In genomic region chr3:20130456-20131349, GRCm38 (mm10) we compare ENCODE assay signal across 10 mouse cellular contexts. TPM values are rescaled to one million over a fixed set of nuclear protein-coding genes. Genes with fewer than 3 reads are reported as not detected.
DNase-seq lines count a peak whose midpoint lies in the region; ATAC-seq and TF ChIP-seq lines count a peak whose summit lies in the region.
"Had no signal": no experiment of that assay in that cellular context is flagged by ENCODE, and none has a peak within 500 bp of the region (broad histone marks: within the 10 kb centered on the region; RNA-seq: fewer than 3 reads in every experiment).

No protein-coding gene starts in this region.

- TF ChIP-seq CTCF in kidney, postnatal 0 days (IDR thresholded peaks at IDR 0.05; ENCODE audit: low read depth): no peak

- no peak for DNase-seq in kidney, postnatal 0 days (ENCODE audit: low spot score)
- no peak for DNase-seq in kidney, postnatal 4 days
- DNase-seq in layer of hippocampus, postnatal 36 days: no peak
- DNase-seq in thymus, adult 18-20 months: no peak
- DNase-seq in layer of hippocampus, adult 9-11 months: no peak
- DNase-seq: thymus, postnatal 4 days had no signal

- H3K4me2 ChIP-seq in kidney, postnatal 0 days (ENCODE audit: low read length): no peak overlapping the region
- H3K4me2 ChIP-seq in heart, embryonic 15.5 days: peak overlapping the region; percentile 16; the same call in 1 of the 2 replicates

- H3K27ac ChIP-seq in kidney, postnatal 0 days: no peak overlapping the region
- peak overlapping the region; percentile 88 for H3K27ac ChIP-seq in heart, embryonic 15.5 days

- WGBS in kidney, postnatal 0 days: 87% methylated on average over 8 of the region's 8 CpGs
- WGBS in heart, embryonic 15.5 days: 52% methylated on average over 8 of the region's 8 CpGs

- H3K9me3 ChIP-seq in kidney, postnatal 0 days (replicated peaks; ENCODE audit: low read length): no peaks in the 10 kb centered on the region
- H3K9me3 ChIP-seq in heart, embryonic 15.5 days (replicated peaks): no peaks in the 10 kb centered on the region
- H3K9me3 ChIP-seq: G1E had no signal

- H3K36me3 ChIP-seq in kidney, postnatal 0 days (ENCODE audit: insufficient read depth, low read length): 0 out of 2 replicates have a peak, but pooled peaks cover 4% of the 10 kb centered on the region
- peaks cover 53% of the 10 kb centered on the region for H3K36me3 ChIP-seq in heart, embryonic 15.5 days
- H3K36me3 ChIP-seq: G1E had no signal

- no peaks in the 10 kb centered on the region for H3K27me3 ChIP-seq in kidney, postnatal 0 days (ENCODE audit: insufficient read depth, low read length)
- no peaks in the 10 kb centered on the region for H3K27me3 ChIP-seq in heart, embryonic 15.5 days

- H3K9ac ChIP-seq in kidney, postnatal 0 days (ENCODE audit: low read depth, low read length): no peak overlapping the region
- no peak overlapping the region for H3K9ac ChIP-seq in heart, embryonic 15.5 days

- no peaks in the 10 kb centered on the region for H3K4me1 ChIP-seq in kidney, postnatal 0 days (replicated peaks; ENCODE audit: insufficient read depth, low read length)
- peaks cover 48% of the 10 kb centered on the region for H3K4me1 ChIP-seq in heart, embryonic 15.5 days (replicated peaks)

- H3K4me3 ChIP-seq in kidney, postnatal 0 days (replicated peaks; ENCODE audit: low read depth, low read length): no peak overlapping the region
- no peak overlapping the region for H3K4me3 ChIP-seq in heart, embryonic 15.5 days

- peak; percentile 15 for ATAC-seq in kidney, postnatal 0 days (replicated peaks; ENCODE audit: low FRiP score, low read depth)
- peak; percentile 37; the same call in 1 of the 2 replicates for ATAC-seq in common myeloid progenitor, adult 5-6 weeks (replicated peaks; ENCODE audit: low read depth, poor library complexity, severe bottlenecking)
- peak; percentile 82 for ATAC-seq in heart, embryonic 15.5 days (replicated peaks; ENCODE audit: insufficient number of reproducible peaks, insufficient read depth, low FRiP score, low read depth)
- ATAC-seq in megakaryocyte, adult 5-6 weeks (ENCODE audit: poor library complexity, severe bottlenecking): peak; percentile 37

RNA-seq across cellular contexts. Expression of gene Gyg, which starts 24.4 kb away (rescaled TPM):
- polyA plus RNA-seq in kidney, postnatal 0 days (2015; fragmentation: Nextera tagmentation; extraction: Ambion mirVana): 48.3 and 50.0 TPM in 2 replicates
- total RNA-seq in common myeloid progenitor, adult 5-6 weeks (2017): 23.8 and 34.1 TPM in 2 replicates
- 463 and 501 TPM in 2 replicates for polyA plus RNA-seq in heart, embryonic 15.5 days (2015; fragmentation: Nextera tagmentation; extraction: Ambion mirVana)
- 190 and 197 TPM in 2 replicates for total RNA-seq in megakaryocyte, adult 5-6 weeks (2015)
- 64.1 and 69.4 TPM in 2 replicates for total RNA-seq in megakaryocyte, adult 5-6 weeks (2017)
- 10 to 100 TPM; 44.1 to 46.9 TPM for total RNA-seq in layer of hippocampus, postnatal 36 days (2021)
- total RNA-seq: G1E had no signal
- polyA plus RNA-seq: G1E had no signal

Comparison
In these comparisons a context has a peak if more than half of its experiments do, and no peak if none do; other contexts are left out.
1. ATAC-seq: peak in every context shown above with its lines; median percentile 82 in heart, embryonic 15.5 days; 37 in common myeloid progenitor, adult 5-6 weeks; 37 in megakaryocyte, adult 5-6 weeks; 15 in kidney, postnatal 0 days.